Mouse (Mus musculus) hindbrain, embryonic 10.5 days (tissue): ENCODE measurements around the gene Aff3. TPM values are rescaled to one million over a fixed set of nuclear protein-coding genes. Genes with fewer than 3 reads are reported as not detected.

Source experiments
- DNase-seq: peaks from one replicate; pipeline ENCODE4 v3.0.0-alpha.2; 2017; ENCODE audit warnings: low spot score
- H3K27ac ChIP-seq: fragments of 300-500 bp; sonication (generic); 2 replicates; pipeline ENCODE4 v1.5.1; 2016; ENCODE audit warnings: mild to moderate bottlenecking, moderate library complexity
- H3K27me3 ChIP-seq: fragments of 300-500 bp; sonication (generic); 2 replicates; pipeline ENCODE4 v1.6.1; 2016; ENCODE audit warnings: mild to moderate bottlenecking; ENCODE audit not compliant: poor library complexity, insufficient read depth, severe bottlenecking
- H3K36me3 ChIP-seq: fragments of 300-500 bp; sonication (generic); 2 replicates; pipeline ENCODE4 v1.6.1; 2016; ENCODE audit warnings: mild to moderate bottlenecking, moderate library complexity
- H3K4me1 ChIP-seq: fragments of 300-500 bp; sonication (generic); replicated peaks from 2 replicates; pipeline ENCODE4 v1.6.1; 2016; ENCODE audit warnings: mild to moderate bottlenecking
- H3K4me3 ChIP-seq: fragments of 300-500 bp; sonication (generic); 2 replicates; pipeline ENCODE4 v1.5.1; 2016; ENCODE audit warnings: mild to moderate bottlenecking, moderate library complexity
- H3K9me3 ChIP-seq: fragments of 300-500 bp; sonication (generic); 2 replicates; pipeline ENCODE4 v1.6.1; 2016; ENCODE audit warnings: mild to moderate bottlenecking, moderate library complexity
- WGBS: fragments of 180-500 bp; shearing (Covaris S2); methylation state at CpG from one replicate; pipeline ENCODE4 v1.1.7; 2016; 5-methylcytosine and 5-hydroxymethylcytosine counted together
- polyA plus RNA-seq: library from polyadenylated mRNA; unstranded; fragments of >200 nt; fragmentation: Nextera tagmentation; extraction: Ambion mirVana; gene quantifications from 2 replicates; pipeline ENCODE4 v1.2.1, GENCODE M21; 2016

Aff3 gene
- polyA plus RNA-seq, 1 experiment from 2014 or later: 11.4 TPM

GRCm38 (mm10) chr1:38399269-38399668 lies 265.5 kb downstream of the Aff3 start:
- Histone ChIP-seq H3K27me3 (no peaks in the 10 kb centered on the region), H3K27ac (0 out of 2 replicates have a peak overlapping the region, but pooled peaks have one; percentile 17), H3K9me3 (no peaks in the 10 kb centered on the region), H3K4me1 (peaks cover 79% of the 10 kb centered on the region), H3K4me3 (no peak overlapping the region), H3K36me3 (no peaks in the 10 kb centered on the region)
- no peak for DNase-seq
- 91% methylated on average over 10 of the region's 10 CpGs for WGBS

DNA sequence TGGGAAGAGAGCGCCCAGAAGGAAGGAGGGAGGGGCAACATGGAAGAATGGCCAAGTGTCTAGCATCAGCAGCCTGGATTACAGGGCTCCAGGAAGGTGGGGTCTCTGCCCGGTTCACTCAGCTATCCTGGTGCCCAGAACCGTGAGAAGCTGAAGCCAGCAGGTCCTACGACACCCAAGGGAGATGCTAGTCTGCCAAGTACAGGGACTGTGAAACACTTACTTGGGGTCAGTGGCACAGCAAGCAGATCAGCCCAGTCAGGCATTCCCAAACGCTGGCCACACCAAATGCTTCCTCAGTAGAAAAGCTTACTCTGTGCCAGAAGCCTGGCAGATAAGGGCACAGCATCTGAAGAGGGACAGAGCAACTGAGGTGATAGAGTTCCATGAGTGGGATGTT lies 266.2 kb downstream of the Aff3 start:
- Histone ChIP-seq H3K27ac (peak overlapping the region; percentile 17), H3K9me3 (no peaks in the 10 kb centered on the region), H3K27me3 (no peaks in the 10 kb centered on the region), H3K4me3 (no peak overlapping the region), H3K36me3 (no peaks in the 10 kb centered on the region), H3K4me1 (peaks cover 85% of the 10 kb centered on the region)
- WGBS: 78% methylated on average over 5 of the region's 5 CpGs
- DNase-seq: no peak

DNA sequence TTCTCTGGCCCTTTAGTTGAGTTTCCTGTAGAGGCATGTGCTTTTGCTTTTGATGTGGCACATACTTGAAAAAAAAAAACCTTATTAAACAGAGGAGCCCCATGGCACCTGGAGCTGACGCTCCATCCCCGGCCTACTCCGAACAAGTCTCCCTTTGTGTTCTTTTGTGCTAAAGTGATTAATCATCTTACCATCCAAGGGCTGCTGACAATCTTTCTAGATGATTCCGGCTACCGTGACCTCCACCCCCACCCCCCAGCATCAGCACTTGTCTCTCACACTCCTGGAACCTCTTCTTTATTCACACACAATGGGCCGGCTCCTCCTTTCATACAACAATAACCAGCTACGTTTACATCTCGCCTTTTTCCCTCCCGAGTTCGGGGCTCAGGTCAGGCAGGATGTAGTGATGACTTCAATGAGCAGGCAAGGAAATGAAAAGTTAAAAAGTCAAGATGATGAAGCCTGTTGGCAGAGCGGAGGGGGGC lies 269.5 kb downstream of the Aff3 start:
- Histone ChIP-seq H3K9me3 (no peaks in the 10 kb centered on the region), H3K4me1 (peaks cover 84% of the 10 kb centered on the region), H3K27me3 (no peaks in the 10 kb centered on the region), H3K36me3 (no peaks in the 10 kb centered on the region), H3K27ac (peak overlapping the region; percentile 84), H3K4me3 (no peak overlapping the region)
- peak; percentile 71 for DNase-seq
- 16% methylated on average over 11 of the region's 11 CpGs for WGBS

- no peaks in the 10 kb centered on the region for H3K36me3 ChIP-seq
- peaks cover 86% of the 10 kb centered on the region for H3K4me1 ChIP-seq
- H3K27me3 ChIP-seq: no peaks in the 10 kb centered on the region
- 15% methylated on average over 5 of the region's 5 CpGs for WGBS
- H3K27ac ChIP-seq: peak overlapping the region; percentile 84
- no peaks in the 10 kb centered on the region for H3K9me3 ChIP-seq
- DNase-seq: peak; percentile 45
- no peak overlapping the region for H3K4me3 ChIP-seq
Observed at GRCm38 (mm10) chr1:38394493-38394892, 270.3 kb downstream of the Aff3 start.

DNA sequence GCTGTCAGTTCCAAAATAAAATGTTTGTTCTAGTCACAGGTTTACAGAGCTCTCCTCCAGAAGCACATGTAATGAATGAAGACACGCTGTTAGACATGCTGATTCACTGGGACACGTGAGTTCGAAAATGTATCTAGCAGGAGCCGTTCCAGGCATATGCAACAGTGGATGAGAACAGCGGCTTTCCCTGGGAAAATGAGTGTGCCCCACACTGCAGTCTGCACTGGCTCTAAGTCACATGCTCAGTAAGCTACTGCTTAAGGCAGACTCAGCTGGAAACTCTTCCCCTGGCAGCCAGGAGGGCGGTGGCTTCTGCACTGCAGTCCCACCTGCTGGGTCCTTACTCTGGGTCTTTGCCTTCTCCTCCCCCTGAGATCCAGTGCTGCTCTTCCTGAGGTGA lies 271.2 kb downstream of the Aff3 start:
- H3K4me3 ChIP-seq: no peak overlapping the region
- peaks cover 80% of the 10 kb centered on the region for H3K4me1 ChIP-seq
- H3K27me3 ChIP-seq: no peaks in the 10 kb centered on the region
- H3K27ac ChIP-seq: peak overlapping the region; percentile 63
- peak; percentile 37 for DNase-seq
- H3K9me3 ChIP-seq: no peaks in the 10 kb centered on the region
- 41% methylated on average over 6 of the region's 6 CpGs for WGBS
- H3K36me3 ChIP-seq: no peaks in the 10 kb centered on the region

DNA sequence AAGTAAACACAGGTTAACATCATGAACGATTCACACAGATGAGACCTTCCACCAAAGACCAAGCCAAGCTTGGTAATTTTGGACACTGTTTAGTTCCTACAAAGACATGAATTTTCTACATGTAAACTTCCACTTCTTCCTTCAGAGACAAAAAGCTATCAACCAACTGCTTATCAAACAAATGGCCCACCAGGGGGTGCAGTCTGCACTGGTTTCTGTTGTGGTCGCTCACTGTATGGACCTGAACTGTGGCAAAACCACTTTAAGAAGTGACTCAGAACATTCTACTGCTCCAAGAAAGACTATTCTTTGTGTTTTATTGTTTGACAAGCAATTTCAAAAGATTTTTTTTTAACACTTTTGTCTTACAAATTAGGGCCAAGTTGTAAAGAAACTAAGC lies 271.8 kb downstream of the Aff3 start:
- Histone ChIP-seq H3K4me1 (peaks cover 79% of the 10 kb centered on the region), H3K27ac (no peak overlapping the region), H3K36me3 (no peaks in the 10 kb centered on the region), H3K27me3 (no peaks in the 10 kb centered on the region), H3K4me3 (no peak overlapping the region), H3K9me3 (no peaks in the 10 kb centered on the region)
- whole genome bisulfite sequencing: 51% methylated on average over 2 of the region's 2 CpGs
- peak; percentile 68 for DNase-seq

GRCm38 (mm10) chr1:38390886-38391249 lies 273.9 kb downstream of the Aff3 start:
- Histone ChIP-seq H3K36me3 (no peaks in the 10 kb centered on the region), H3K4me3 (no peak overlapping the region), H3K9me3 (no peaks in the 10 kb centered on the region), H3K4me1 (peaks cover 65% of the 10 kb centered on the region), H3K27me3 (no peaks in the 10 kb centered on the region), H3K27ac (0 out of 2 replicates have a peak overlapping the region, but pooled peaks have one; percentile 4)
- WGBS: 83% methylated on average over 7 of the region's 7 CpGs
- DNase-seq: no peak

DNA sequence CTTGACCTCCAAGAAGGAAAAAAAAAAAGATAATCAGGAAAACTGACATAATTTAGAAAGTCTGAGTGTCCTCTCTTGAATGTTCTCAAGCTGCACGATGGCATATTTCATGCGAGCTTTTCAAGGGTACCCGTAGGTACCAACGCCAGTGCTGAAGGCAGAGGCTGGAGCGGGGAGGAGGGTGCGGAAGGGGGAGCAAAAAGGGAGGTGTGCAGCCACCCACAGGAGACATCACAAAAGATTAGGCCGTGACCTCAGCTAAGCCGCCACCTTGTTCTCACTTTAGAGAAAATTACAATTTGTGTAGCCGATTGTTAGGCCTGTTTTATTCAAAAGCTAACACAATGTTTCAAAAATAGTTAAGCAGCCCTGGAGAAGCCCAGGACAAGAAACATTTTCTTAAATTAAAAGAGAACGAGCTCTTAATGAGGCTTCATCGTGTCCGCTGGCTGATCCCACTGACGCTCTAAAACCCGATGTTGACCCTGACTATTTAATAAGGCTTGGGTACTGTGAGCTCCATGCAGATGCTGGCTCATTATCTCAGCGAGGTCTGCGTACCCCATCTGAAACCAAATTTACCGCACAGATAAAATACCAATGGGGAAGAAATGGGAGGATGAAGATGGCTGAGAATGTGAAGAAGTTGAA lies 274.4 kb downstream of the Aff3 start:
- Histone ChIP-seq H3K9me3 (no peaks in the 10 kb centered on the region), H3K4me1 (peaks cover 65% of the 10 kb centered on the region), H3K36me3 (no peaks in the 10 kb centered on the region), H3K27ac (0 out of 2 replicates have a peak overlapping the region, but pooled peaks have one; percentile 4), H3K4me3 (no peak overlapping the region), H3K27me3 (no peaks in the 10 kb centered on the region)
- WGBS: 80% methylated on average over 17 of the region's 17 CpGs
- DNase-seq: no peak

GRCm38 (mm10) chr1:38389576-38389975 lies 275.2 kb downstream of the Aff3 start:
- WGBS: 88% methylated on average over 7 of the region's 7 CpGs
- Histone ChIP-seq H3K9me3 (no peaks in the 10 kb centered on the region), H3K27me3 (no peaks in the 10 kb centered on the region), H3K4me3 (no peak overlapping the region), H3K27ac (no peak overlapping the region), H3K36me3 (no peaks in the 10 kb centered on the region), H3K4me1 (peaks cover 65% of the 10 kb centered on the region)
- DNase-seq: no peak

DNA sequence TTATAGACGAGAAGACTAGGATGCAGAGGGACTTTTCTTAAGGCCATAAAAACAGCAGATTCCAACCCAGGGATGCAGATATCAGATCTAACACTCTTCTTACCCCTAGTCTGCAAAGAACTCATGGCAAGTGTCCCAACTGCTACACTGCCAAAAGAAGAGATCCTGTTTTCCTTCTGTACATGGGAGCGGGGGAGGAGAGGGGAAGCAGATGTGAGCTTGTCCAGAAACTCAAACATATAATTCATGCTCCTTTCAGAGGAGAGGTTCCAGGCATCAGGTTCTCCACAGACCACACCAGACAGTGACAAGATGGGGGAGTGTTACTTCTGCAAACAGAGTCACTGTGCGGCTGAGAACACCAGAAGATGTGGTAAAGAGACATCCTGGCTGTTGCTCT lies 276.3 kb downstream of the Aff3 start:
- no peak for DNase-seq
- H3K4me3 ChIP-seq: no peak overlapping the region
- no peaks in the 10 kb centered on the region for H3K9me3 ChIP-seq
- 91% methylated on average over 3 of the region's 3 CpGs for WGBS
- H3K36me3 ChIP-seq: no peaks in the 10 kb centered on the region
- H3K27ac ChIP-seq: no peak overlapping the region
- no peaks in the 10 kb centered on the region for H3K27me3 ChIP-seq
- H3K4me1 ChIP-seq: peaks cover 62% of the 10 kb centered on the region

DNA sequence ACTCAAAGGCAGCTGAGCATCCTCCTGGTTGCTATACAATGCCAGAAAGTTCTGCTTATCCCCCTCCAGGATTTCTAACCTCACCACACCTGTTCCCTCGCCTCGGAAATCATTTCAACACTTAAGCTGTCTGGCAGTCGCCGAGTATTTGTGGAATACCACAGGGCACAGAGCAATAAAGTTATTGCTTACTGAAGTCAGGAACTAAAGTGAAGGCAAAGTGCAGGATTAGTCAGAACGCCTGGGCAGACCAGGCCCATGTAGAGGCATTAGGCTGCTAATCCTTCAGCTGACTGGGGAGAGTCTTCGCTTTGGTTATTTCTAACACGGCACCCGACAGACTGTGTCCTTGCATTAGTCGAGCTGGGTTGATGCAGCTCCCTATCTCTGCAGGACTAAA lies 277.3 kb downstream of the Aff3 start:
- Histone ChIP-seq H3K27ac (no peak overlapping the region), H3K36me3 (no peaks in the 10 kb centered on the region), H3K4me3 (no peak overlapping the region), H3K27me3 (no peaks in the 10 kb centered on the region), H3K9me3 (no peaks in the 10 kb centered on the region), H3K4me1 (peaks cover 52% of the 10 kb centered on the region)
- WGBS: 75% methylated on average over 9 of the region's 9 CpGs
- DNase-seq: no peak

- 52% methylated on average over 16 of the region's 16 CpGs for WGBS
- H3K27ac ChIP-seq: peak overlapping the region; percentile 66
- H3K9me3 ChIP-seq: peaks cover 8% of the 10 kb centered on the region; the same call in 1 of the 2 replicates
Observed at GRCm38 (mm10) chr1:38384457-38385121, 280.2 kb downstream of the Aff3 start.

GRCm38 (mm10) chr1:38384010-38384409 lies 280.7 kb downstream of the Aff3 start:
- no peak for DNase-seq

More at GRCm38 (mm10) chr1:38384457-38385121, 280.2 kb downstream of the Aff3 start:
- no peak for DNase-seq
- Histone ChIP-seq H3K36me3 (peaks cover 9% of the 10 kb centered on the region; the same call in 1 of the 2 replicates), H3K4me1 (peaks cover 35% of the 10 kb centered on the region), H3K27me3 (no peaks in the 10 kb centered on the region), H3K4me3 (no peak overlapping the region)

More at GRCm38 (mm10) chr1:38384010-38384409, 280.7 kb downstream of the Aff3 start:
- Histone ChIP-seq H3K9me3 (peaks cover 8% of the 10 kb centered on the region; the same call in 1 of the 2 replicates), H3K36me3 (peaks cover 9% of the 10 kb centered on the region; the same call in 1 of the 2 replicates), H3K27ac (peak overlapping the region; percentile 66), H3K4me1 (peaks cover 32% of the 10 kb centered on the region), H3K4me3 (no peak overlapping the region), H3K27me3 (no peaks in the 10 kb centered on the region)
- WGBS: 85% methylated on average over 7 of the region's 7 CpGs
